Mouse (Mus musculus) MEL (cell line): ENCODE measurements at regions not wholly inside any gene's neighbourhood (a gene's known extent, or its start where the extent isn't known, plus 50 kb on each side); places are given as distances from the start of the nearest gene placed in this dataset.

ENCODE experiments used
- DNase-seq: peaks from one replicate; pipeline ENCODE4 v3.0.0; 2011; ENCODE audit warnings: low read depth, low spot score
- H3K27ac ChIP-seq: 2 replicates; pipeline ENCODE4 v1.5.1; 2012; ENCODE audit warnings: low read depth, mild to moderate bottlenecking, control low read depth, low read length, moderate library complexity; ENCODE audit not compliant: control insufficient read depth
- H3K27me3 ChIP-seq, 2 experiments: fragments of 150-350 bp in 1 of 2; sonication (generic) in 1 of 2; 2 replicates each; pipeline ENCODE4 v1.6.1; 2012; ENCODE audit warnings: low read length in 2 of 2, mild to moderate bottlenecking in 2 of 2, improper control_type of control experiment in 1 of 2, moderate library complexity in 1 of 2; ENCODE audit not compliant: insufficient read depth in 2 of 2, control insufficient read depth in 1 of 2
- H3K36me3 ChIP-seq, 2 experiments: 2 replicates each; pipeline ENCODE4 v1.6.1; 2012 to 2014; ENCODE audit warnings: low read length in 2 of 2, improper control_type of control experiment in 1 of 2, inconsistent platforms in 1 of 2, mild to moderate bottlenecking in 1 of 2; ENCODE audit not compliant: insufficient read depth in 2 of 2, control insufficient read depth in 1 of 2
- H3K4me1 ChIP-seq, 2 experiments: fragments of 150-350 bp in 1 of 2; sonication (generic) in 1 of 2; 2 replicates each; pipeline ENCODE4 v1.6.1; 2012; ENCODE audit warnings: low read length in 2 of 2, improper control_type of control experiment in 1 of 2, mild to moderate bottlenecking in 1 of 2; ENCODE audit not compliant: insufficient read depth in 2 of 2, control insufficient read depth in 1 of 2
- H3K4me3 ChIP-seq, 2 experiments: fragments of 150-350 bp in 1 of 2; sonication (generic) in 1 of 2; 2 replicates each; pipeline ENCODE4 v1.5.1; 2012; ENCODE audit warnings: low read depth in 2 of 2, low read length in 2 of 2, mild to moderate bottlenecking in 2 of 2, moderate library complexity in 2 of 2, control low read depth in 1 of 2, improper control_type of control experiment in 1 of 2; ENCODE audit not compliant: control insufficient read depth in 1 of 2, insufficient read depth in 1 of 2
- H3K79me2 ChIP-seq: 2 replicates; pipeline ENCODE4 v1.6.1; 2012; ENCODE audit warnings: mild to moderate bottlenecking, low read length, moderate library complexity; ENCODE audit not compliant: control insufficient read depth, poor library complexity, insufficient read depth
- H3K9ac ChIP-seq: 2 replicates; pipeline ENCODE4 v1.6.1; 2012; ENCODE audit warnings: low read depth, mild to moderate bottlenecking, control low read depth, low read length, moderate library complexity; ENCODE audit not compliant: control insufficient read depth, poor library complexity, severe bottlenecking
- H3K9me3 ChIP-seq: fragments of 150-350 bp; sonication (generic); replicated peaks from 2 replicates; pipeline ENCODE4 v1.6.1; 2012; ENCODE audit warnings: mild to moderate bottlenecking, low read length, improper control_type of control experiment, moderate library complexity; ENCODE audit not compliant: insufficient read depth
- BHLHE40 ChIP-seq: IDR thresholded peaks from 2 replicates; pipeline ENCODE4 v1.6.1; 2012; ENCODE audit warnings: low read depth, mild to moderate bottlenecking, inconsistent platforms, low read length, improper control_type of control experiment, borderline replicate concordance
- CHD1 ChIP-seq: IDR thresholded peaks from 2 replicates; pipeline ENCODE4 v1.6.1; 2012; ENCODE audit warnings: low read depth, mild to moderate bottlenecking, inconsistent platforms, low read length, improper control_type of control experiment
- CHD2 ChIP-seq: IDR thresholded peaks from 2 replicates; pipeline ENCODE4 v1.6.1; 2011; ENCODE audit warnings: low read length, improper control_type of control experiment
- CTCF ChIP-seq, 3 experiments: IDR thresholded peaks in 2 of 3; conservative IDR thresholded peaks in 1 of 3; 2 replicates each; pipeline ENCODE4 v1.5.1; 2011 to 2012; ENCODE audit warnings: low read length in 3 of 3, low read depth in 2 of 3, mild to moderate bottlenecking in 2 of 3, improper control_type of control experiment in 1 of 3, inconsistent platforms in 1 of 3, mixed read lengths in 1 of 3, moderate library complexity in 1 of 3; ENCODE audit not compliant: control insufficient read depth in 1 of 3, insufficient read depth in 1 of 3, poor library complexity in 1 of 3, severe bottlenecking in 1 of 3
- E2F4 ChIP-seq: IDR thresholded peaks from 2 replicates; pipeline ENCODE4 v1.6.1; 2011; ENCODE audit warnings: low read depth, low read length, improper control_type of control experiment, borderline replicate concordance
- ELF1 ChIP-seq: IDR thresholded peaks from 2 replicates; pipeline ENCODE4 v1.6.1; 2014; ENCODE audit warnings: low read depth, mild to moderate bottlenecking, inconsistent platforms, low read length, improper control_type of control experiment, moderate library complexity
- EP300 ChIP-seq, 2 experiments: IDR thresholded peaks; 2 replicates each; pipeline ENCODE4 v1.6.1; 2011; ENCODE audit warnings: improper control_type of control experiment in 2 of 2, low read length in 2 of 2, low read depth in 1 of 2, mild to moderate bottlenecking in 1 of 2
- ETS1 ChIP-seq: IDR thresholded peaks from 2 replicates; pipeline ENCODE4 v1.6.1; 2012; ENCODE audit warnings: low read depth, mild to moderate bottlenecking, inconsistent platforms, low read length, improper control_type of control experiment, moderate library complexity
- GATA1 ChIP-seq: IDR thresholded peaks from 2 replicates; pipeline ENCODE4 v1.6.1; 2011; ENCODE audit warnings: low read depth, low read length, improper control_type of control experiment
- JUND ChIP-seq: IDR thresholded peaks from 2 replicates; pipeline ENCODE4 v1.6.1; 2011; ENCODE audit warnings: low read depth, mild to moderate bottlenecking, improper control_type of control experiment, low read length
- KAT2A ChIP-seq: conservative IDR thresholded peaks from 2 replicates; pipeline ENCODE4 v1.6.1; 2012; ENCODE audit warnings: low read depth, low read length, improper control_type of control experiment, inconsistent platforms
- MAX ChIP-seq: IDR thresholded peaks from 2 replicates; pipeline ENCODE4 v1.6.1; 2011; ENCODE audit warnings: low read length, improper control_type of control experiment
- MAZ ChIP-seq: IDR thresholded peaks from 2 replicates; pipeline ENCODE4 v1.6.1; 2012; ENCODE audit warnings: low read depth, mild to moderate bottlenecking, inconsistent platforms, low read length, improper control_type of control experiment
- MEF2A ChIP-seq: IDR thresholded peaks from 2 replicates; pipeline ENCODE4 v1.6.1; 2014; ENCODE audit warnings: low read depth, mild to moderate bottlenecking, inconsistent platforms, low read length, improper control_type of control experiment; ENCODE audit not compliant: poor library complexity, insufficient replicate concordance, severe bottlenecking; ENCODE audit errors: extremely low read depth
- MXI1 ChIP-seq: IDR thresholded peaks from 2 replicates; pipeline ENCODE4 v1.6.1; 2011; ENCODE audit warnings: mild to moderate bottlenecking, low read depth, low read length, improper control_type of control experiment
- MYB ChIP-seq: IDR thresholded peaks from 2 replicates; pipeline ENCODE4 v1.6.1; 2011; ENCODE audit warnings: mild to moderate bottlenecking, low read depth, low read length, improper control_type of control experiment
- MYC ChIP-seq: IDR thresholded peaks from 2 replicates; pipeline ENCODE4 v1.6.1; 2011; ENCODE audit warnings: low read depth, mild to moderate bottlenecking, low read length, improper control_type of control experiment, moderate library complexity
- NELFE ChIP-seq: IDR thresholded peaks from 2 replicates; pipeline ENCODE4 v1.6.1; 2011; ENCODE audit warnings: low read depth, low read length, improper control_type of control experiment
- NRF1 ChIP-seq: IDR thresholded peaks from 2 replicates; pipeline ENCODE4 v1.6.1; 2014; ENCODE audit warnings: low read depth, mild to moderate bottlenecking, inconsistent platforms, low read length, improper control_type of control experiment, moderate library complexity; ENCODE audit not compliant: poor library complexity, insufficient read depth, severe bottlenecking
- POLR2A ChIP-seq, 2 experiments: IDR thresholded peaks; 2 replicates each; pipeline ENCODE4 v1.6.1; 2011 to 2012; ENCODE audit warnings: low read length in 2 of 2, mild to moderate bottlenecking in 2 of 2, control low read depth in 1 of 2, improper control_type of control experiment in 1 of 2, low read depth in 1 of 2, moderate library complexity in 1 of 2; ENCODE audit not compliant: control insufficient read depth in 1 of 2, insufficient read depth in 1 of 2, poor library complexity in 1 of 2
- POLR2AphosphoS2 ChIP-seq: IDR thresholded peaks from 2 replicates; pipeline ENCODE4 v1.6.1; 2011; ENCODE audit warnings: low read length, improper control_type of control experiment
- POLR2AphosphoS5 ChIP-seq: IDR thresholded peaks from 2 replicates; pipeline ENCODE4 v1.6.1; 2012; ENCODE audit warnings: low read depth, borderline replicate concordance, mild to moderate bottlenecking, inconsistent platforms, low read length, moderate library complexity, mixed read lengths
- RAD21 ChIP-seq: IDR thresholded peaks from 2 replicates; pipeline ENCODE4 v1.6.1; 2011; ENCODE audit warnings: mild to moderate bottlenecking, low read depth, low read length, improper control_type of control experiment
- RCOR1 ChIP-seq: IDR thresholded peaks from 2 replicates; pipeline ENCODE4 v1.6.1; 2012; ENCODE audit warnings: low read depth, mild to moderate bottlenecking, inconsistent platforms, low read length, improper control_type of control experiment
- SIN3A ChIP-seq: IDR thresholded peaks from 2 replicates; pipeline ENCODE4 v1.6.1; 2012; ENCODE audit warnings: low read length, improper control_type of control experiment, inconsistent platforms
- SMC3 ChIP-seq: IDR thresholded peaks from 2 replicates; pipeline ENCODE4 v1.6.1; 2011; ENCODE audit warnings: low read depth, low read length, improper control_type of control experiment
- TBP ChIP-seq: IDR thresholded peaks from 2 replicates; pipeline ENCODE4 v1.8.0; 2011; ENCODE audit warnings: low read depth, low read length, improper control_type of control experiment
- TCF12 ChIP-seq: IDR thresholded peaks from 2 replicates; pipeline ENCODE4 v1.6.1; 2014; ENCODE audit warnings: low read depth, mild to moderate bottlenecking, inconsistent platforms, low read length, improper control_type of control experiment, moderate library complexity
- UBTF ChIP-seq: IDR thresholded peaks from 2 replicates; pipeline ENCODE4 v1.6.1; 2012; ENCODE audit warnings: low read depth, mild to moderate bottlenecking, inconsistent platforms, low read length, improper control_type of control experiment, moderate library complexity, borderline replicate concordance; ENCODE audit not compliant: insufficient read depth
- USF2 ChIP-seq, 2 experiments: IDR thresholded peaks; 2 replicates each; pipeline ENCODE4 v1.6.1; 2011 to 2012; ENCODE audit warnings: improper control_type of control experiment in 2 of 2, low read length in 2 of 2, borderline replicate concordance in 1 of 2, inconsistent platforms in 1 of 2, low read depth in 1 of 2, mild to moderate bottlenecking in 1 of 2; ENCODE audit not compliant: insufficient read depth in 1 of 2
- ZC3H11A ChIP-seq: IDR thresholded peaks from 2 replicates; pipeline ENCODE4 v1.6.1; 2012; ENCODE audit warnings: low read depth, mild to moderate bottlenecking, inconsistent platforms, low read length, improper control_type of control experiment
- ZKSCAN1 ChIP-seq: IDR thresholded peaks from 2 replicates; pipeline ENCODE4 v1.6.1; 2012; ENCODE audit warnings: low read depth, mild to moderate bottlenecking, inconsistent platforms, low read length, improper control_type of control experiment, moderate library complexity
- ZMIZ1 ChIP-seq: IDR thresholded peaks from 2 replicates; pipeline ENCODE4 v1.6.1; 2012; ENCODE audit warnings: low read depth, mild to moderate bottlenecking, inconsistent platforms, low read length, improper control_type of control experiment, moderate library complexity
- ZNF384 ChIP-seq: IDR thresholded peaks from 2 replicates; pipeline ENCODE4 v1.6.1; 2012; ENCODE audit warnings: low read depth, mild to moderate bottlenecking, inconsistent platforms, low read length, improper control_type of control experiment

- Histone ChIP-seq H3K79me2 (no peaks in the 10 kb centered on the region), H3K36me3 (peaks cover 0 to 8% of the 10 kb centered on the region in 2 experiments; a peak in 2 of 4 replicates), H3K4me3 (no peak overlapping the region), H3K27ac (peak overlapping the region; percentile 30; the same call in 1 of the 2 replicates), H3K9me3 (no peaks in the 10 kb centered on the region), H3K4me1 (peaks cover 6 to 8% of the 10 kb centered on the region in 2 experiments), H3K9ac (no peak overlapping the region), H3K27me3 (no peaks in the 10 kb centered on the region)
- DNase-seq: peak; percentile 14
- no peak for TF ChIP-seq UBTF
- no peak for TF ChIP-seq NELFE
- no peak for TF ChIP-seq ZNF384
- TF ChIP-seq GATA1: peak; percentile 86
- 0 out of 2 replicates have a peak, but pooled peaks have one; percentile 24 for TF ChIP-seq SIN3A
- TF ChIP-seq RCOR1: peak; percentile 57; the same call in 1 of the 2 replicates
- no peak for TF ChIP-seq NRF1
- TF ChIP-seq POLR2AphosphoS5: no peak
- peak; percentile 88 for TF ChIP-seq TCF12
- TF ChIP-seq MEF2A: no peak
- TF ChIP-seq POLR2AphosphoS2: no peak
- TF ChIP-seq MYC: no peak
- TF ChIP-seq USF2 (IDR thresholded peaks at IDR 0.05; ENCODE audit: borderline replicate concordance in 1 of 2, insufficient read depth in 1 of 2, low read depth in 1 of 2, low read length in 2 of 2): no peak
- no peak for TF ChIP-seq RAD21
- TF ChIP-seq ZC3H11A: no peak
- TF ChIP-seq ETS1: peak; percentile 58
- TF ChIP-seq ZMIZ1: no peak
- no peak for TF ChIP-seq CHD1
- TF ChIP-seq MAX: no peak
- no peak for TF ChIP-seq CTCF (IDR thresholded peaks at IDR 0.05 in 2 of 3, conservative IDR thresholded peaks at IDR 0.05 in 1 of 3; ENCODE audit: control insufficient read depth in 1 of 3, insufficient read depth in 1 of 3, low read depth in 2 of 3, low read length in 3 of 3, poor library complexity in 1 of 3, severe bottlenecking in 1 of 3)
- no peak for TF ChIP-seq BHLHE40
- no peak for TF ChIP-seq KAT2A
- TF ChIP-seq ELF1: no peak
- TF ChIP-seq MXI1: no peak
- no peak for TF ChIP-seq CHD2
- TF ChIP-seq MYB: no peak
- no peak for TF ChIP-seq TBP
- peak; percentile 78 to 88 for TF ChIP-seq EP300 (IDR thresholded peaks at IDR 0.05; ENCODE audit: low read depth in 1 of 2, low read length in 2 of 2)
- TF ChIP-seq ZKSCAN1: no peak
- no peak for TF ChIP-seq SMC3
- no peak for TF ChIP-seq MAZ
- no peak for TF ChIP-seq JUND
- no peak for TF ChIP-seq POLR2A (IDR thresholded peaks at IDR 0.05; ENCODE audit: control insufficient read depth in 1 of 2, insufficient read depth in 1 of 2, low read depth in 1 of 2, low read length in 2 of 2, poor library complexity in 1 of 2)
- no peak for TF ChIP-seq E2F4
Observed at GRCm38 (mm10) chr11:114435788-114436187, 232.5 kb upstream of the Rpl38 start.
